Mouse (Mus musculus): Measurements from ENCODE around the gene Scrn2.
A peak's percentile ranks its signal among the peaks of the same experiment; 100 is the strongest.

Gene Scrn2

DNA sequence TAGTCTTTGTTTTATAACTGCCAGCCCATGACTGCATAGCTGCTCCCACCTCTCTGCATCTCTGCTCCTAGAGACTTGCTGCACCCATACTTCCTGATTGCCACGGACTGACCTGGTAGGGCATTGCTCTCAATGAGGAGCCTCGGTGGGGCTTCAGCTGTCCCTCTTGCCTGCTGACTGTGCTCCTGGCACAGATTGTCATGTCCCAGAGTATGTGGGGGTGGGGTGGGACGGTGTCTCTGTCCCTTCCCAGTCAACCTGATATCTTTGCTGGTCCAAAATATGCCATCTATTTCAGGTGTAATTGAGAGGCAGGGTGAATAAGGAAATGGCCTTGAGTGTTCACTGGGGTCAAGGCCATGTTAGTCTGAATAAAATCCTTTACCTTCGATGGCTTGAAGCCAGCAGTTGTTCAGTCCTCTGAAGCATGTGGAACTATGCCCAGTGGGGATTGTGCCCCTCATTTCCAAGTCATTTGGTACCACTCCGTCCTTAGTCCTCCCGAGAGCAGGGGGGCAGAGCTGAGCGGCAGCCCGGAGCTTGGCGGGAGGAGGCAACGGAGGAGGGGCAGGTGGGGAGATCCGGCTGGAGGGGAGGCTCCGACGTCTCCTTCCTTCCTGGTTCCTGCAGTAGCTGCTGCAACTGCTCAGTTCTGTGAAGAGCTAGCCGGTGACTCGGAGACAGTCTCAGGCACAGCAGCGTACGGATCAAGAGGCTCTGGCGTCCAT, 20.6 kb downstream of the Scrn2 start, which contains the start of gene Osbpl7:
Gene Osbpl7 (plus strand): TSS at position 413 of the 728 bp plus-strand sequence.
- peak; percentile 90 for DNase-seq (ENCODE audit: low read depth, low spot score)

DNA sequence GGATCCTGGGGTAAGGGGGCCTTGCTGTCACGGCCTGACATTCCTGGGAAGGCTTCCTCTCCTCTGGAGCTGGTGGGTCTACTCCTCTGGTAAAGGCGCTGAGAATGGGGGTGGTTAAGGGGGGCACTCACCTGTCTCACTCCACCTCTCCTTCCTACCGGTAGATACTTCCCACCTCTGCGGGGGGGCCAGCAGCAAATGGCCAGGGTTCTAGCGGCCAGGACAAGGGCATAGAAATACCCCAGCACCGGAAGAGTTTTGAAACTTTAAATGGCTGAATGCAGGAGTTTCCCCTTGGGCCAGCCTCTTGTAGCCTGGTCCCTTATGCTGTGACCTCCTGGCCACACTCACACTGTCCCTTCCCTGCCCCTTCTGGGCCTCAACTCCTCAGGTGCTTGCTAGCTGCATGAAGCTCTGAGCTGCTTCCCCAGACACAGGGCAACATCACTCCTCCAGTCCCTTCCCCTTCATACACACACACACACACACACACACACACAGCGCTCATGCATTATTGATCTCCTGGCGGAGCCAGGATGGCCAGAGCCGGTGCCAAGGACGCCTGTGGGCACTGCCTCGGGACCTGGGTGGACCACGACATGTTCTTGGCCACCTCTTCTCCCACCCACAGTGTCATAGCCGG, 21.3 kb downstream of the Scrn2 start:
- peak; percentile 51 for DNase-seq (ENCODE audit: low read depth, low spot score)

DNA sequence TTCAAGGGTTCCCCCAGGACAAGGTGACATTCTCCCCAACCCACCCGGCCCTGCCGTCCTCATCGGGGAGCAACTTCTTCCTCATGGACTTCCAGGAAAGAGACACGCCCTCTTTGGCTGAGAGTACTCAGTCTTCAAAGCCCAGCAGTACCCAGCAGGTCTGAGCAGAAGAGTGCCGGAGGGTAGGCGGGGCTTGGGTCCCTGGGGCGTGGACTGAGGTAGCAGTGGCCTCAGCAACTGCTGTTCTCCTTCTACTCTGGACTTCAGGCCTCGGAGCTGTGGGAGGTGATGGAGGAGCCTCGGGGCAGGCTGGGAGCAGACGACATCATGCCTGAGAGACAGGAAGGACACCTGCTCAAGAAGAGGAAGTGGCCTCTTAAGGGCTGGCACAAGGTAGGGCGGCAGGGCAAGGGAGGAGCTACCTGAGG, 22.5 kb downstream of the Scrn2 start:
- peak; percentile 61 for DNase-seq (ENCODE audit: low read depth, low spot score)

DNA sequence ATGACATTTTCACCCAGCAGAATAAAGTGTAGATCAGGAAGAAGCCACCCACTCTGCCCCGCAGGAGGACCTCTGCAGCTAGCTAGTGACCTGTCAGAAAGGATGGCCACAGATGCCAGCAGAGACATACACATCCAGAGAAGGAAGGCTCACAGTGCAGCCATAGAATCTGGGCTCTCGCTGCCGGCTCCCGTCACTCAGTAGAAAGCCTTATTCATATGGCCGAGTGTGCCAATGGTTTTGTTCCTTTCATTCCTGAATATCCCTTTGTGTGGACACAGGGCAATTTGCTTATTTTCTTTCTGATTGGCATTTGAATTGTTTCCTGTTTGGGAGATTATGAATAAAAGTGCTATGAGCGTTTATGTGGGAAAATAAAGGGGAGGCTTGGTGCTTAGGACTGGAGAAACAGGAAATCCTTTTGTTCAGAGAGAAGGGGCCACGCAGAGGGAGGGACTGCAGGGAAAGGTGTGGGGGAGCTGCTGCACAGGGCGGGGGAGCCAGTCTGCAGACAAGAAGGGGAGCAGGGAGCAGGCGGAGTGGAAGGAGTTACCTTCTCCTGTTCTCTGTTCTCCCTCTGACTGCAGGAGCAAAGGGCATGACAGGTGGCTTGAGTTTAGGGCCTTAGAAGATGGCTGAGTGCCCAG, 33.7 kb downstream of the Scrn2 start:
- no peak for DNase-seq (ENCODE audit: low read depth, low spot score)

DNA sequence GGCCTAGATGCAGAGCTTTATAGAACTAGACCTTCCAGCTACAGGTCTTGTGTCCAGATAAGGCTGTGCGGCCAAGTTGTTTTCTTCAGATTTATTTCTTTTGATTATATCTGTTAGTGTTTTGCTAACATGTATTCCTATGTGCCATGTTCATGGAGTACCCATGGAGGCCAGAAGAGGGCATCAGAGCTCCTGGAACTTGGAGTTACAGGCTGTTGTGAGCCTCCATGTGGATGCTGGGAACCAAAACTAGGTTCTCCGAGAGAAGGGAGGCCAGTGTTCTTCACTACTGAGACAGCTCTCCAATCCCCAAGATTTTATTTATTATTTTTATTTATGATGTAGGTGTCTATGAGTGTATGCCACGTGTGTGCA, 34.2 kb downstream of the Scrn2 start:
- DNase-seq (ENCODE audit: low read depth, low spot score), result peak; percentile 10

DNA sequence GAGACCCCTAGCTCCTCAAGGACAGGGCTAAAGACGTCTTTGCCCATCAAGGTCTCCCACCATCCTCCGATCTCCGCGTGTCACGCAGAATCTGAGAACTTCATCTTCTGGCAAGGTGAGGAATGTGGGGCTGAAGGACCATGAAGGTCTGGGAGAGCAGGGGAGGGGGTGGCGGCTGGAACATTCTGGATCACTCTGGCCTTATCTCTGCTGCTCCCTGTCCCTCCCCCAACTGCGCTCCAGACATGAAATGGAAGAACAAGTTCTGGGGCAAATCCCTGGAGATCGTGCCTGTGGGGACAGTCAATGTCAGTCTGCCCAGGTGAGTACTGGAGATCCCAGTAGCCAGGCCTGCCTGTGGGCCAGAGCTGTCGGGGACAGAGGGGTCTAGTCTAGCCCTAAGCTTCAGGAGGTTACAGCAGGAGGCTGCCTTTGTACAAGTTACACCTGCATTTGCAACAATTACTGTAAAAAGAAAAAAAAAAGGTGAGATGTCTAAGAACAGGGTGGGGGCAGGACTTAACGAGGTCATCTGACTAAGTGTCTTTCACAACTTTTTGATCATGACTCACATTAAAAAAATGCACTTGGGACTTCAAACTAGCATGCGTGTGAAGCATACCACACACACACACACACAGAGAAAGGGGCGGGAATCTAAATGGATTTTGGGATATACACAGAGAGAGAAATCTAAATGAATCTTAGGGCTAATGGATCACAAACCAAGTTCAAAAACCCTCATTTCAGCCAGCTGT, 36.0 kb downstream of the Scrn2 start:
- DNase-seq (ENCODE audit: low read depth, low spot score), result no peak

DNA sequence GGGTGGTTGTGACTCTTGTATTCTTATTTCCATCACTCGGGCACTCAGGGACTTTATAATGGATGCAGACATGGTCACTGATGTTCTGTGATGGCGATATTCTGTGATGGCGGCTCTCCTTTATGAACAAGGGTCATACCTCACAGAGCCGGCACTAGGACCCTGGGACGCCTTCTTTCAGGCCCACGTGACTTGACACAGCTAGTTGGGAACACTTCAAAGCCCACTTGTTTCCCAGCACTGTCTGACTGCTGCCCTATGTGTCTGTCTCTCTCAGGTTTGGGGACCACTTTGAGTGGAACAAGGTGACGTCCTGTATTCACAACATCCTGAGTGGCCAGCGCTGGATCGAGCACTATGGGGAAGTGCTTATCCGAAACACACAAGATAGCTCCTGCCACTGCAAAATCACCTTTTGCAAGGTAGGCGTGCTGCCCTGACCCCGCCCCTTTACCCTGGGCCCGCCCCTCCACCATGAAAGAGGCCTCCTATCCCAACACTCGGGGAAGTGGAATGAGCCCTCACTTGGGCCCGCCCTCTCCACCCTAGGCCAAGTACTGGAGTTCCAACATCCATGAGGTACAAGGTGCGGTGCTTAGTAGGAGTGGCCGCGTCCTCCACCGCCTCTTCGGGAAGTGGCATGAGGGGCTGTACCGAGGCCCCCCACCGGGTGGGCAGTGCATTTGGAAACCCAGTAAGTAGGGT, 37.1 kb downstream of the Scrn2 start:
- no peak for DNase-seq (ENCODE audit: low read depth, low spot score)

DNA sequence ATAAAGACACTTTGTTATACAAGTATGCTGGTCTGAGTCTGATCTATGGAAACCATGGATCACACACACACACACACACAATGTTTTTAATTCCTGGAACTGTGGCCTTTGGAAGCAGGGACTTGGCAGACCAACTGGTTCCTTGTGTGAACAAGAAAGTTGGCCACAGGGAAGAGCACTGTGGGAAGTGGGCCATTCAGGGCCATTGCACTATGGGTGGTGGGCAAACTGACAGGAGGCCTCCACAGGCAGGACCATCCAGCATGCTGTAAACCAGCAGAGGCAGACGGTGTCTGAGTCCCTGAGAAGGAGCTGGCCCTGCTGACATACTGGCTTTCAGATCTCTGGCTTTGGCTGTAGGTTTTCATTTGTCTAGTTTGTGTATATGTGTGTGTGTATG, 39.6 kb downstream of the Scrn2 start:
- DNase-seq (ENCODE audit: low read depth, low spot score), result no peak

DNA sequence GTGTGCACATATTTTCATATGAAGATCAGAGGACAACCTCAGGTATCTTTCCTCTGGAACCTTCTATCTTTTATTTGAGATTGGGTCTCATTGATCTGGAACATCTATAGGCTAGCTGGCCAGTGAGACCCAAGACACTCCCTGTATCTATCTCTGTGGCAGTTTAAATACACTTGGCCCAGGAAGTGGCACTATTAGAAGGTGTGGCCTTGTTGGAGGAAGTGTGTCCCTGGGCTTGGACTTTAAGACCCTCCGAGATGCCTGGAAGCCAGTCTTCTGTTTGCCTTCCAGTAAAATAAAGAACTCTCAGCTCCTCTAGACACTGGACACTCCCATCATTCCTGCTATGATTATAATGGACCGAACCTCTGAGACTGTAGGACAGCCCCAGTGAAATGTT, 40.0 kb downstream of the Scrn2 start:
- no peak for DNase-seq (ENCODE audit: low read depth, low spot score)

DNA sequence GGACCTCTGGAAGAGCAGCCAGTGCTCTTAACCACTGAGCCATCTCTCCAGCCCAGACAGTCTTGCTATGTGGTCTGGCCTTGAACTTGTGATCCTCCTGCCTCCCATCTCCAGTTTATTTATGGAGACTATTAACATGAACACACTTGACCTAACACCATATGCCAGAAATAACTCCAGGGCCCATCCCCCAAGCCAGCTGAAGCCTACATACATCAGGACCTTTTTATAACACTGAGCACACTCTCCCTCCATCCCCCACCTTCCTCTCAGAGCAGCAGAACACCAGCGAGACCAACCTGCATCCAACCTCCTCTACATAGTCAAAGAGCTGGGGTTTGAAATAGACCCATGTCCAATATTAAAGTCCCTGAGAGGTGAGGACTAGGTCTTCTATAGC, 41.4 kb downstream of the Scrn2 start:
- no peak for DNase-seq (ENCODE audit: low read depth, low spot score)

DNA sequence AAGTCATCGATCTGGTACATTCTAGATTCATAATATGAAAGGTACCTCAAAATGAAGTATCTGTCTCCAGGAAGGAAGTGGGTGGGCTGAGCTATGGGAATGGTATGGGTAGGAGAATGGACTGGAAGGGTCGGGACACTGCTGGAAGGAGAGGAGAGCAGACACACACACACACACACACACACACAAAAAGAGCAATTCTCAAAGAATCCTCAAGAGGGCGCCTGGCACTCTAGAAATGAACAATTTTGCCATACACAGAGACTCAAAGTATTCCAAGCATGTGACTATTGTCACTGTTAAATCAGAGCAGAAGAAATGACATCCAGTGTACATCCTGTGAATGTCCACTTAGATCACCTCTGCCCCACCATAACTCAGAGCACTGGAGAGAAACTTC, 42.8 kb downstream of the Scrn2 start:
- DNase-seq (ENCODE audit: low read depth, low spot score), result peak; percentile 62

DNA sequence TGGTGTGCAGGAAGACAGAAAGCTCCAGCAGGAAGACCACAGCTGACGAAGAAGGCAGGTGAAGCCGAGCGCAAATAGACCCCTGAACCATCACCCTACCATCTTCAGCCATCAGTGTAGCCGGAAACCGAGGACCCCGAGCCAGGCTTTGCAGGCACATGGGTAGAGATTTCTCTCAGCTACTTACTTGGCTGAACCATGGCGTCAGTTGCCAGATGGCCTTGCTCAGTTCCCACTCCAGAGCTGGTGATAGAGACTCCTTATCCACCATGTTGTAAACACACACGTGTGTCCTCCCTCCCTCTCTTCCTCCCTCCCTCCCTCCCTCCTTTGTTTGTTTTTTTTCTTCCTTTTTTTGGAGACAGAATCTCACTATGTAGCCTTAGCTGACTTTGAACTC, 44.5 kb downstream of the Scrn2 start:
- no peak for DNase-seq (ENCODE audit: low read depth, low spot score)

DNA sequence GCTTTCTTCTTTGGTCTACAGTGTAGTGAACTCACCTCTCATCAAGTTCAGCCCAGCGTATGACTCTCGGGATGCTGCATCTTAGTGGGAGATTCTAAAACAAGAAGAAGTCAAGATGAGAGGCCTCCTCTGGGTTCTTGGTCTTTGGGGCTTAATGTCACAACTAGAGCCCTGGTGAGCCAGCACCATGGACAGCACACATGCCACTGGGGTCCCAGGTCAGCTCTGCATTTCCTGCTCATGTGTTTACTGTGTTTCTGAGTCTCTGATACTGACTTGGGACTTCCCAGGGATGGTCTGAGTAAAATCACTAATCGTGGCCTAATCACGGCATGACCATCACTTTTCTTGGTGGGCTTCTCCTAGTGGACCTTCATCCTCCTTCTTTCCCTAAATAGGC, 49.0 kb downstream of the Scrn2 start:
- peak; percentile 29 for DNase-seq (ENCODE audit: low read depth, low spot score)

DNA sequence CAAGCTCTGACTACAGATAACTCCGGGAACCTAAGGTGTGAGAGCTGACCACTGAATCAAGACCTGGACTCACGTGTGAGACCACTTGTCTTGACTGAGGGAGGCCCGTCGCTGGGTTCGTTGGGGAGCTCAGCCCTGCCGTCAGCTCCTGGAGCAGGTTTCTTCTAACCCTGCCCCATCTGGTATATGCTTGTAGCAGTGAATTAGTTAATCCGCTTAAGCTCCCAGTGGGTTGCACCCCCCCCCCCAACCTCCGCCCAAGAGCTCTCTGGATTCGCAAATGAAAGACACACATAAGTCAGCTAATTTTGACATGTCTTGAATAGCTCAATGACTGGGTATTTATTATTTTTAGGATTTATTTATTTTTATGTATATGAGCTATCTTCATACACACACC, 50.6 kb downstream of the Scrn2 start:
- DNase-seq (ENCODE audit: low read depth, low spot score), result no peak

DNA sequence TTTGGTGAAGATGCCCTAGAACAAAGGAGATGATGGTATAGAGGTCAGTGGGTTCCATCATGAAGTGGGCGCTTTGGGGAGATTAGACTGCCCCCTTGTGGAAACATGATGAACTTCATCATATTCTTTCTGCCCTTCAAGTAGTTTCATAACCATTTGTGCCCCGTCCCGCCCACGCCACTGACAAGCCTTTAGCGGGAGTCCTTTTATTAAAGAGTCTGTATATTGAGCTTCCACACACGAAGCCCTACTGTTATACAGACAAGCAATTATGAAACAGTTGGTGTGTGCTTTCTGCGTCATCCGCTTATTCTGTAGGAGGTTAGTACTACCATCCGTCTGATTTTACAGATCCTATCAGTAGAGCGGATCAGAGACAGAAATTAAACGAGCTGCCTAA, 53.2 kb downstream of the Scrn2 start:
- DNase-seq (ENCODE audit: low read depth, low spot score), result peak; percentile 72

All from A20 (cell line).